ENCODE assay signal across 9 mouse cellular contexts in genomic region chr11:102925351-102925717, GRCm38 (mm10). TPM values are rescaled to one million over a fixed set of nuclear protein-coding genes. Genes with fewer than 3 reads are reported as not detected.
DNase-seq lines count a peak whose midpoint lies in the region; ATAC-seq and TF ChIP-seq lines count a peak whose summit lies in the region.
"Had no signal": no experiment of that assay in that cellular context is flagged by ENCODE, and none has a peak within 500 bp of the region (broad histone marks: within the 10 kb centered on the region; RNA-seq: fewer than 3 reads in every experiment).

No protein-coding gene starts in this region.

- peak overlapping the region; percentile 57 for H3K9ac ChIP-seq in forebrain, embryonic 13.5 days

- no peak for DNase-seq in layer of hippocampus, adult 2 months (ENCODE audit: low spot score in 2 of 2)
- DNase-seq in layer of hippocampus, adult 11-12 months (ENCODE audit: low spot score) = no peak
- DNase-seq in T-cell, adult 2 months (ENCODE audit: low spot score) = peak; percentile 71
- peak; percentile 68 for DNase-seq in liver
- DNase-seq in spleen, postnatal 36 days (ENCODE audit: low spot score in 2 of 2) = no peak
- DNase-seq in Muller cell, postnatal 12 days (ENCODE audit: inconsistent ontology term) = no peak

- peak overlapping the region; percentile 77 for H3K27ac ChIP-seq in layer of hippocampus, adult 2 months
- peak overlapping the region; percentile 90 for H3K27ac ChIP-seq in forebrain, embryonic 13.5 days

- TF ChIP-seq POLR2A in myocyte (IDR thresholded peaks at IDR 0.05; ENCODE audit: insufficient read length, low read depth) = no peak

- no peaks in the 10 kb centered on the region for H3K9me3 ChIP-seq in forebrain, embryonic 13.5 days (replicated peaks)

- peak overlapping the region; percentile 67 for H3K4me3 ChIP-seq in layer of hippocampus, adult 2 months
- H3K4me3 ChIP-seq in forebrain, embryonic 13.5 days = peak overlapping the region; percentile 77
- peak overlapping the region; percentile 68 for H3K4me3 ChIP-seq in myocyte

- peaks cover 6% of the 10 kb centered on the region; the same call in 1 of the 2 replicates for H3K36me3 ChIP-seq in forebrain, embryonic 13.5 days (ENCODE audit: poor library complexity, severe bottlenecking)
- no peaks in the 10 kb centered on the region for H3K36me3 ChIP-seq in myocyte (ENCODE audit: control insufficient read depth, insufficient read depth)

- H3K4me2 ChIP-seq in forebrain, embryonic 13.5 days = peak overlapping the region; percentile 76
- H3K4me2 ChIP-seq in myocyte (ENCODE audit: low read depth) = peak overlapping the region; percentile 73

- H3K79me2 ChIP-seq in myocyte (ENCODE audit: control insufficient read depth, insufficient read depth) = peaks cover 44% of the 10 kb centered on the region

- ATAC-seq in forebrain, embryonic 13.5 days = no peak; the same call in 1 of the 2 replicates

- peaks cover 37% of the 10 kb centered on the region for H3K4me1 ChIP-seq in forebrain, embryonic 13.5 days

- no peaks in the 10 kb centered on the region for H3K27me3 ChIP-seq in forebrain, embryonic 13.5 days
- H3K27me3 ChIP-seq in myocyte (ENCODE audit: control insufficient read depth, insufficient read depth, insufficient read length) = no peaks in the 10 kb centered on the region

- TF ChIP-seq CTCF in layer of hippocampus, adult 2 months (conservative IDR thresholded peaks at IDR 0.05) = peak; percentile 60

- 2% methylated on average over 10 of the region's 10 CpGs for WGBS in forebrain, embryonic 13.5 days

- peak overlapping the region; percentile 6 for H3ac ChIP-seq in myocyte (ENCODE audit: control insufficient read depth, insufficient read length)

TF ChIP-seq in myocyte, 11 proteins besides CTCF, POLR2A, EP300 and RAD21:
- TF ChIP-seq REST (IDR thresholded peaks at IDR 0.05; ENCODE audit: insufficient read depth, insufficient read length) (no peak), TCF3 (IDR thresholded peaks at IDR 0.05; ENCODE audit: insufficient read length, low read depth) (no peak), MYOD1 (IDR thresholded peaks at IDR 0.05; ENCODE audit: control insufficient read depth in 1 of 3, insufficient read length in 2 of 3, low read depth in 2 of 3) (no peak), E2F4 (IDR thresholded peaks at IDR 0.05; ENCODE audit: insufficient read depth) (no peak), MAX (IDR thresholded peaks at IDR 0.05; ENCODE audit: low read depth) (no peak), TCF12 (IDR thresholded peaks at IDR 0.05; ENCODE audit: insufficient read depth, poor library complexity, severe bottlenecking) (no peak), CEBPB (IDR thresholded peaks at IDR 0.05; ENCODE audit: insufficient read depth, poor library complexity, severe bottlenecking) (no peak), SRF (IDR thresholded peaks at IDR 0.05; ENCODE audit: control insufficient read depth, insufficient read length, low read depth) (no peak), USF1 (IDR thresholded peaks at IDR 0.05; ENCODE audit: low read depth) (no peak), POLR2AphosphoS2 (IDR thresholded peaks at IDR 0.05; ENCODE audit: insufficient read length, low read depth) (no peak), MYOG (IDR thresholded peaks at IDR 0.05; ENCODE audit: control insufficient read depth in 1 of 3, insufficient read depth in 1 of 3, insufficient read length in 2 of 3, low read depth in 2 of 3) (no peak)

RNA-seq across cellular contexts. Expression of gene Kif18b, which starts 0.4 kb away (rescaled TPM):
- under 1 TPM; 0.27 to 0.74 TPM for total RNA-seq in layer of hippocampus, adult 2 months (2021)
- polyA plus RNA-seq in forebrain, embryonic 13.5 days (2015; fragmentation: Nextera tagmentation; extraction: Ambion mirVana) = 10.3 and 10.7 TPM in 2 replicates
- polyA plus RNA-seq in myocyte (2012; fragmentation: generic; extraction: Trizol) = 18.4 TPM

RNA-seq across cellular contexts. Expression of gene C1ql1, which starts 21.2 kb away (rescaled TPM):
- 10 to 100 TPM; 17.5 to 18.5 TPM for total RNA-seq in layer of hippocampus, adult 2 months (2021)
- polyA plus RNA-seq in forebrain, embryonic 13.5 days (2015; fragmentation: Nextera tagmentation; extraction: Ambion mirVana) = 1.4 and 1.5 TPM in 2 replicates
- polyA plus RNA-seq in myocyte (2012; fragmentation: generic; extraction: Trizol) = 0.74 TPM

RNA-seq across cellular contexts. Expression of gene Gfap, which starts 24.6 kb away (rescaled TPM):
- 100 to 1,000 TPM; 332 to 341 TPM for total RNA-seq in layer of hippocampus, adult 2 months (2021)
- polyA plus RNA-seq in forebrain, embryonic 13.5 days (2015; fragmentation: Nextera tagmentation; extraction: Ambion mirVana) = not detected in 2 replicates
- polyA plus RNA-seq in myocyte (2012; fragmentation: generic; extraction: Trizol) = 0.16 TPM

RNA-seq across cellular contexts. Expression of gene Fam187a, which starts 40.4 kb away (rescaled TPM):
- under 1 TPM in 1 of 2 experiments, not detected in 1; 0.37 TPM for total RNA-seq in layer of hippocampus, adult 2 months (2021)
- not detected in 2 replicates for polyA plus RNA-seq in forebrain, embryonic 13.5 days (2015; fragmentation: Nextera tagmentation; extraction: Ambion mirVana)
- not detected for polyA plus RNA-seq in myocyte (2012; fragmentation: generic; extraction: Trizol)
- total RNA-seq: gastrocnemius, postnatal 4 days had no signal

RNA-seq across cellular contexts. Expression of gene Ccdc103, which starts 44.3 kb away (rescaled TPM):
- 1 to 10 TPM; 1.5 to 3.0 TPM for total RNA-seq in layer of hippocampus, adult 2 months (2021)
- polyA plus RNA-seq in forebrain, embryonic 13.5 days (2015; fragmentation: Nextera tagmentation; extraction: Ambion mirVana) = 1.8 and 2.8 TPM in 2 replicates
- 1.4 TPM for polyA plus RNA-seq in myocyte (2012; fragmentation: generic; extraction: Trizol)
- total RNA-seq: gastrocnemius, postnatal 4 days had no signal

Comparison
In these comparisons a context has a peak if more than half of its experiments do, and no peak if none do; other contexts are left out.
1. DNase-seq: peak in T-cell, adult 2 months (single experiment) and liver (single experiment); none in layer of hippocampus, adult 2 months (0 of 2), layer of hippocampus, adult 11-12 months (single experiment), spleen, postnatal 36 days (0 of 2) and Muller cell, postnatal 12 days (single experiment).
2. Peak in every context shown above with its lines, with median percentiles within 50 percentile points of each other: H3K4me3 ChIP-seq.